Mouse (Mus musculus) stomach, embryonic 16.5 days (tissue): ENCODE data around the gene Abcc2. TPM values are rescaled to one million over a fixed set of nuclear protein-coding genes. Genes with fewer than 3 reads are reported as not detected.

Experiments used
- ATAC-seq: fragments of 200-750 bp; cut with Nextera tagmentation; 2 replicates; pipeline ENCODE4 v1.8.0; 2017; ENCODE audit warnings: moderate number of reproducible peaks, moderate TSS enrichment; ENCODE audit not compliant: insufficient read depth, low FRiP score
- H3K27ac ChIP-seq: fragments of 300-500 bp; sonication (generic); 2 replicates; pipeline ENCODE4 v1.5.1; 2014; ENCODE audit warnings: low read length
- H3K27me3 ChIP-seq: fragments of 300-500 bp; sonication (generic); 2 replicates; pipeline ENCODE4 v1.6.1; 2014; ENCODE audit warnings: low read length, control low read depth, mixed read lengths; ENCODE audit not compliant: control insufficient read depth, insufficient read depth
- H3K36me3 ChIP-seq: fragments of 300-500 bp; sonication (generic); 2 replicates; pipeline ENCODE4 v1.6.1; 2014; ENCODE audit warnings: low read length; ENCODE audit not compliant: control insufficient read depth, insufficient read depth
- H3K4me1 ChIP-seq: fragments of 300-500 bp; sonication (generic); 2 replicates; pipeline ENCODE4 v1.6.1; 2014; ENCODE audit warnings: low read length, control low read depth, mixed read lengths; ENCODE audit not compliant: control insufficient read depth, insufficient read depth
- H3K4me2 ChIP-seq: fragments of 300-500 bp; sonication (generic); 2 replicates; pipeline ENCODE4 v1.6.1; 2014; ENCODE audit warnings: low read depth, low read length, mixed read lengths
- H3K4me3 ChIP-seq: fragments of 300-500 bp; sonication (generic); replicated peaks from 2 replicates; pipeline ENCODE4 v1.5.1; 2014; ENCODE audit warnings: mild to moderate bottlenecking, low read length
- H3K9ac ChIP-seq: fragments of 300-500 bp; sonication (generic); 2 replicates; pipeline ENCODE4 v1.6.1; 2014; ENCODE audit warnings: low read length
- H3K9me3 ChIP-seq: fragments of 300-500 bp; sonication (generic); replicated peaks from 2 replicates; pipeline ENCODE4 v1.6.1; 2016; ENCODE audit warnings: low read length, control low read depth; ENCODE audit not compliant: control insufficient read depth
- WGBS: fragments of 180-500 bp; shearing (Covaris S2); extraction: QIAGEN DNeasy Blood & Tissue Kit; methylation state at CpG from one replicate; pipeline ENCODE4 v1.1.7; 2014; 5-methylcytosine and 5-hydroxymethylcytosine counted together
- polyA plus RNA-seq: library from polyadenylated mRNA; unstranded; fragments of >200 nt; fragmentation: Nextera tagmentation; extraction: Ambion mirVana; gene quantifications from 2 replicates; pipeline ENCODE4 v1.2.1, GENCODE M21; 2015

The Abcc2 gene
- polyA plus RNA-seq, 1 experiment from 2014 or later: 2.2 TPM

- H3K4me3 ChIP-seq: no peak overlapping the region
- no peaks in the 10 kb centered on the region for H3K27me3 ChIP-seq
- no peak overlapping the region for H3K4me2 ChIP-seq
- 69% methylated on average over 8 of the region's 8 CpGs for WGBS
- H3K9me3 ChIP-seq: no peaks in the 10 kb centered on the region
- ATAC-seq: no peak
- H3K27ac ChIP-seq: no peak overlapping the region
- no peaks in the 10 kb centered on the region for H3K4me1 ChIP-seq
- H3K36me3 ChIP-seq: no peaks in the 10 kb centered on the region
- H3K9ac ChIP-seq: no peak overlapping the region
Observed at GRCm38 (mm10) chr19:43826855-43827254, 44.9 kb downstream of the Abcc2 start.

- no peaks in the 10 kb centered on the region for H3K4me1 ChIP-seq
- no peaks in the 10 kb centered on the region for H3K36me3 ChIP-seq
- no peaks in the 10 kb centered on the region for H3K9me3 ChIP-seq
- no peak overlapping the region for H3K4me3 ChIP-seq
- ATAC-seq: no peak
- WGBS: 30% methylated on average over 21 of the region's 21 CpGs
- no peak overlapping the region for H3K4me2 ChIP-seq
- H3K27me3 ChIP-seq: no peaks in the 10 kb centered on the region
- no peak overlapping the region for H3K27ac ChIP-seq
- no peak overlapping the region for H3K9ac ChIP-seq
Observed at GRCm38 (mm10) chr19:43832425-43833069, 50.6 kb downstream of the Abcc2 start.

- Histone ChIP-seq H3K27me3 (no peaks in the 10 kb centered on the region), H3K27ac (no peak overlapping the region), H3K36me3 (peaks cover 13% of the 10 kb centered on the region), H3K4me1 (no peaks in the 10 kb centered on the region), H3K4me2 (no peak overlapping the region), H3K9me3 (no peaks in the 10 kb centered on the region), H3K4me3 (no peak overlapping the region), H3K9ac (no peak overlapping the region)
- 86% methylated on average over 9 of the region's 9 CpGs for WGBS
- no peak for ATAC-seq
Observed at GRCm38 (mm10) chr19:43843184-43843583, 61.2 kb downstream of the Abcc2 start.

GRCm38 (mm10) chr19:43845331-43845908, 63.4 kb downstream of the Abcc2 start:
- ATAC-seq: no peak
- Histone ChIP-seq H3K4me3 (no peak overlapping the region), H3K9me3 (no peaks in the 10 kb centered on the region), H3K27me3 (no peaks in the 10 kb centered on the region), H3K36me3 (peaks cover 20% of the 10 kb centered on the region), H3K9ac (no peak overlapping the region), H3K4me2 (no peak overlapping the region), H3K4me1 (no peaks in the 10 kb centered on the region), H3K27ac (no peak overlapping the region)
- 47% methylated on average over 7 of the region's 7 CpGs for WGBS

- no peak overlapping the region for H3K9ac ChIP-seq
- no peak overlapping the region for H3K4me3 ChIP-seq
- H3K27me3 ChIP-seq: no peaks in the 10 kb centered on the region
- H3K4me1 ChIP-seq: no peaks in the 10 kb centered on the region
- H3K27ac ChIP-seq: no peak overlapping the region
- peaks cover 20% of the 10 kb centered on the region for H3K36me3 ChIP-seq
- ATAC-seq: no peak
- H3K4me2 ChIP-seq: no peak overlapping the region
- no peaks in the 10 kb centered on the region for H3K9me3 ChIP-seq
- 79% methylated on average over 15 of the region's 15 CpGs for WGBS
Observed at GRCm38 (mm10) chr19:43847056-43847455, 65.1 kb downstream of the Abcc2 start.

GRCm38 (mm10) chr19:43847966-43848365, 66.0 kb downstream of the Abcc2 start:
- H3K4me2 ChIP-seq: no peak overlapping the region
- H3K4me1 ChIP-seq: no peaks in the 10 kb centered on the region
- peaks cover 20% of the 10 kb centered on the region for H3K36me3 ChIP-seq
- no peak overlapping the region for H3K9ac ChIP-seq
- H3K27me3 ChIP-seq: no peaks in the 10 kb centered on the region
- ATAC-seq: no peak
- H3K9me3 ChIP-seq: no peaks in the 10 kb centered on the region
- no peak overlapping the region for H3K27ac ChIP-seq
- no peak overlapping the region for H3K4me3 ChIP-seq
- 94% methylated on average over 15 of the region's 15 CpGs for WGBS

GRCm38 (mm10) chr19:43850026-43850425, 68.0 kb downstream of the Abcc2 start:
- Histone ChIP-seq H3K4me2 (no peak overlapping the region), H3K27me3 (no peaks in the 10 kb centered on the region), H3K36me3 (peaks cover 40% of the 10 kb centered on the region), H3K27ac (no peak overlapping the region), H3K9me3 (no peaks in the 10 kb centered on the region), H3K4me3 (no peak overlapping the region), H3K4me1 (no peaks in the 10 kb centered on the region), H3K9ac (no peak overlapping the region)
- ATAC-seq: no peak
- 90% methylated on average over 11 of the region's 11 CpGs for whole genome bisulfite sequencing

GRCm38 (mm10) chr19:43851996-43852630, 70.1 kb downstream of the Abcc2 start:
- Histone ChIP-seq H3K9ac (no peak overlapping the region), H3K4me1 (no peaks in the 10 kb centered on the region), H3K36me3 (peaks cover 50% of the 10 kb centered on the region), H3K4me2 (no peak overlapping the region), H3K4me3 (no peak overlapping the region), H3K27me3 (no peaks in the 10 kb centered on the region), H3K9me3 (no peaks in the 10 kb centered on the region), H3K27ac (no peak overlapping the region)
- no peak for ATAC-seq
- WGBS: 82% methylated on average over 21 of the region's 21 CpGs

DNA sequence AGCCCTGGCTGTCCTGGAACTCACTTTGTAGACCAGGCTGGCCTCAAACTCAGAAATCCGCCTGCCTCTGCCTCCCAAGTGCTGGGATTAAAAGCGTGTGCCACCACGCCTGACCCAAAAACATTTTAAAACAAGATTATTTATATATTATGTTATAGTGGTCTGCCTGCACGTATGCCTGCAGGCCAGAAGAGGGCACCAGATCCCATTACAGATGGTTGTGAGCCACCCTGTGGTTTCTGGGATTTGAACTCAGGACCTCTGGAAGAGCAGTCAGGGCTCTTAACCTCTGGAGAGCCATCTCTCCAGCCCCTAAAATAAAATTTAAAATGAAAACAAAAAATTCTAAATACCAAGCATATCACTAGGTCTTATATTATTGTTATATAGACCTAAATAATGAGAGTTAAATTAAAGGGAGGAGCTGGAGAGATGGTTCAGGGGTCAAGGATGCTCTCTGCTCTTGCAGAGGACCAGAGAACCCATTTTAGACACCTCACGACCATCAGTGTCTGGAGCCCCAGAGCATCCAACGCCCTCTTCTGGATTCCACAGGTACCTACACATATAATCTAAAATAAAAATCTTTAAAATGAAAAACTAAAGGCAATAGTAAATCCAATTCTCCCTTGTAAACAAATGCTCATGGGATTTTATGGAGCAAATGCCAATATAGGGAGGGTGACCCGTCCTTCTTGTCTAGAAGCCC, 71.0 kb downstream of the Abcc2 start:
- Histone ChIP-seq H3K36me3 (peaks cover 41% of the 10 kb centered on the region), H3K9me3 (no peaks in the 10 kb centered on the region), H3K27ac (no peak overlapping the region), H3K4me1 (no peaks in the 10 kb centered on the region), H3K4me3 (no peak overlapping the region), H3K4me2 (no peak overlapping the region), H3K9ac (no peak overlapping the region), H3K27me3 (no peaks in the 10 kb centered on the region)
- 81% methylated on average over 7 of the region's 7 CpGs for WGBS
- ATAC-seq: no peak
